Mouse (Mus musculus) hindbrain, embryonic 14.5 days (tissue): Measurements from ENCODE around the gene Atg7. TPM values are rescaled to one million over a fixed set of nuclear protein-coding genes. Genes with fewer than 3 reads are reported as not detected.

Source experiments
- ATAC-seq: fragments of 200-750 bp; cut with Nextera tagmentation; 2 replicates; pipeline ENCODE4 v1.8.0; 2017; ENCODE audit warnings: moderate number of reproducible peaks, mild to moderate bottlenecking, moderate TSS enrichment, moderate library complexity; ENCODE audit not compliant: low FRiP score
- DNase-seq: peaks from one replicate; pipeline ENCODE4 v3.0.0-alpha.2; 2015; ENCODE audit warnings: low spot score
- H3K27ac ChIP-seq: fragments of 300-500 bp; sonication (generic); 2 replicates; pipeline ENCODE4 v1.5.1; 2014; ENCODE audit warnings: mild to moderate bottlenecking, moderate library complexity
- H3K27me3 ChIP-seq: fragments of 300-500 bp; sonication (generic); 2 replicates; pipeline ENCODE4 v1.6.1; 2014; ENCODE audit warnings: mild to moderate bottlenecking, low read length, mixed read lengths; ENCODE audit not compliant: control insufficient read depth, insufficient read depth
- H3K36me3 ChIP-seq: fragments of 300-500 bp; sonication (generic); replicated peaks from 2 replicates; pipeline ENCODE4 v1.6.1; 2014; ENCODE audit not compliant: control insufficient read depth, insufficient read depth
- H3K4me1 ChIP-seq: fragments of 300-500 bp; sonication (generic); replicated peaks from 2 replicates; pipeline ENCODE4 v1.6.1; 2014; ENCODE audit warnings: antibody characterized with exemption, low read length, mixed read lengths; ENCODE audit not compliant: control insufficient read depth, insufficient read depth
- H3K4me2 ChIP-seq: fragments of 300-500 bp; sonication (generic); replicated peaks from 2 replicates; pipeline ENCODE4 v1.6.1; 2014; ENCODE audit warnings: mild to moderate bottlenecking, moderate library complexity
- H3K4me3 ChIP-seq: fragments of 300-500 bp; sonication (generic); replicated peaks from 2 replicates; pipeline ENCODE4 v1.5.1; 2014; ENCODE audit warnings: mild to moderate bottlenecking, low read length
- H3K9ac ChIP-seq: fragments of 300-500 bp; sonication (generic); 2 replicates; pipeline ENCODE4 v1.6.1; 2014
- H3K9me3 ChIP-seq: fragments of 300-500 bp; sonication (generic); 2 replicates; pipeline ENCODE4 v1.6.1; 2016; ENCODE audit warnings: low read length; ENCODE audit not compliant: control insufficient read depth
- WGBS: fragments of 180-500 bp; shearing (Covaris S2); extraction: QIAGEN DNeasy Blood & Tissue Kit; methylation state at CpG from one replicate; pipeline ENCODE4 v1.1.7; 2014; 5-methylcytosine and 5-hydroxymethylcytosine counted together
- polyA plus RNA-seq: library from polyadenylated mRNA; unstranded; fragments of >200 nt; fragmentation: Nextera tagmentation; extraction: Ambion mirVana; gene quantifications from 2 replicates; pipeline ENCODE4 v1.2.1, GENCODE M21; 2014

The Atg7 gene
- polyA plus RNA-seq, 1 experiment from 2014 or later = 18.9 TPM

GRCm38 (mm10) chr6:114782486-114782885 is 139.6 kb downstream of the Atg7 start:
- H3K4me2 ChIP-seq = no peak overlapping the region
- peaks cover 20% of the 10 kb centered on the region for H3K4me1 ChIP-seq
- H3K4me3 ChIP-seq = no peak overlapping the region
- no peak for ATAC-seq
- H3K27ac ChIP-seq = no peak overlapping the region
- H3K9me3 ChIP-seq = no peaks in the 10 kb centered on the region
- H3K9ac ChIP-seq = no peak overlapping the region
- H3K27me3 ChIP-seq = no peaks in the 10 kb centered on the region
- no peak for DNase-seq
- no peaks in the 10 kb centered on the region for H3K36me3 ChIP-seq
- WGBS = 69% methylated on average over 7 of the region's 7 CpGs

- no peak overlapping the region for H3K4me3 ChIP-seq
- no peak overlapping the region for H3K9ac ChIP-seq
- 30% methylated on average over 3 of the region's 3 CpGs for WGBS
- no peaks in the 10 kb centered on the region for H3K9me3 ChIP-seq
- H3K27me3 ChIP-seq = no peaks in the 10 kb centered on the region
- ATAC-seq (no peak), DNase-seq (no peak)
- no peak overlapping the region for H3K27ac ChIP-seq
- no peak overlapping the region for H3K4me2 ChIP-seq
- no peaks in the 10 kb centered on the region for H3K36me3 ChIP-seq
- H3K4me1 ChIP-seq = peaks cover 9% of the 10 kb centered on the region
Observed at GRCm38 (mm10) chr6:114786461-114786860, 143.6 kb downstream of the Atg7 start.

GRCm38 (mm10) chr6:114787606-114788005 is 144.7 kb downstream of the Atg7 start:
- H3K36me3 ChIP-seq = no peaks in the 10 kb centered on the region
- 89% methylated on average over 3 of the region's 3 CpGs for WGBS
- ATAC-seq = no peak
- H3K27ac ChIP-seq = no peak overlapping the region
- peaks cover 2% of the 10 kb centered on the region; the same call in 1 of the 2 replicates for H3K4me1 ChIP-seq
- no peak for DNase-seq
- no peaks in the 10 kb centered on the region for H3K9me3 ChIP-seq
- H3K4me3 ChIP-seq = no peak overlapping the region
- no peaks in the 10 kb centered on the region for H3K27me3 ChIP-seq
- H3K4me2 ChIP-seq = no peak overlapping the region
- no peak overlapping the region for H3K9ac ChIP-seq

- no peak overlapping the region for H3K4me3 ChIP-seq
- no peaks in the 10 kb centered on the region for H3K27me3 ChIP-seq
- H3K9ac ChIP-seq = no peak overlapping the region
- no peak for ATAC-seq
- H3K4me2 ChIP-seq = no peak overlapping the region
- no peak overlapping the region for H3K27ac ChIP-seq
- 87% methylated on average over 4 of the region's 4 CpGs for WGBS
- no peaks in the 10 kb centered on the region for H3K36me3 ChIP-seq
- DNase-seq = no peak
- H3K4me1 ChIP-seq = no peaks in the 10 kb centered on the region
- H3K9me3 ChIP-seq = no peaks in the 10 kb centered on the region
Observed at GRCm38 (mm10) chr6:114788663-114789062, 145.8 kb downstream of the Atg7 start.

- DNase-seq (no peak), ATAC-seq (no peak)
- WGBS = 90% methylated on average over 2 of the region's 2 CpGs
- no peak overlapping the region for H3K4me3 ChIP-seq
- H3K36me3 ChIP-seq = no peaks in the 10 kb centered on the region
- H3K4me1 ChIP-seq = no peaks in the 10 kb centered on the region
- H3K9ac ChIP-seq = no peak overlapping the region
- H3K27ac ChIP-seq = no peak overlapping the region
- no peak overlapping the region for H3K4me2 ChIP-seq
- no peaks in the 10 kb centered on the region for H3K9me3 ChIP-seq
- no peaks in the 10 kb centered on the region for H3K27me3 ChIP-seq
Observed at GRCm38 (mm10) chr6:114790084-114790483, 147.2 kb downstream of the Atg7 start.

GRCm38 (mm10) chr6:114790902-114791301 is 148.0 kb downstream of the Atg7 start:
- ATAC-seq = no peak
- WGBS = 94% methylated on average over 7 of the region's 7 CpGs
- no peak for DNase-seq

GRCm38 (mm10) chr6:114791846-114792245 is 148.9 kb downstream of the Atg7 start:
- H3K9ac ChIP-seq = no peak overlapping the region
- H3K27ac ChIP-seq = no peak overlapping the region
- ATAC-seq = no peak
- H3K4me1 ChIP-seq = no peaks in the 10 kb centered on the region
- 94% methylated on average over 4 of the region's 4 CpGs for WGBS
- no peak overlapping the region for H3K4me3 ChIP-seq
- H3K27me3 ChIP-seq = no peaks in the 10 kb centered on the region
- no peaks in the 10 kb centered on the region for H3K36me3 ChIP-seq
- H3K4me2 ChIP-seq = no peak overlapping the region
- DNase-seq = no peak
- H3K9me3 ChIP-seq = no peaks in the 10 kb centered on the region

More at GRCm38 (mm10) chr6:114790902-114791301, 148.0 kb downstream of the Atg7 start:
- Histone ChIP-seq H3K36me3 (no peaks in the 10 kb centered on the region), H3K9ac (no peak overlapping the region), H3K27ac (no peak overlapping the region), H3K4me1 (no peaks in the 10 kb centered on the region), H3K4me2 (no peak overlapping the region), H3K27me3 (no peaks in the 10 kb centered on the region), H3K9me3 (no peaks in the 10 kb centered on the region), H3K4me3 (no peak overlapping the region)

- Histone ChIP-seq H3K4me2 (no peak overlapping the region), H3K27ac (no peak overlapping the region), H3K27me3 (no peaks in the 10 kb centered on the region), H3K9me3 (no peaks in the 10 kb centered on the region), H3K4me1 (no peaks in the 10 kb centered on the region), H3K36me3 (no peaks in the 10 kb centered on the region), H3K4me3 (no peak overlapping the region), H3K9ac (no peak overlapping the region)
- DNase-seq (no peak), ATAC-seq (no peak)
- WGBS = 97% methylated on average over 9 of the region's 9 CpGs
Observed at GRCm38 (mm10) chr6:114794706-114795105, 151.8 kb downstream of the Atg7 start.

GRCm38 (mm10) chr6:114795706-114796325 is 152.9 kb downstream of the Atg7 start:
- ATAC-seq = no peak
- WGBS = 90% methylated on average over 7 of the region's 7 CpGs
- H3K9me3 ChIP-seq = no peaks in the 10 kb centered on the region
- no peaks in the 10 kb centered on the region for H3K4me1 ChIP-seq
- no peaks in the 10 kb centered on the region for H3K36me3 ChIP-seq
- no peak for DNase-seq
- H3K4me2 ChIP-seq = no peak overlapping the region
- H3K4me3 ChIP-seq = no peak overlapping the region
- no peak overlapping the region for H3K27ac ChIP-seq
- H3K9ac ChIP-seq = no peak overlapping the region
- no peaks in the 10 kb centered on the region for H3K27me3 ChIP-seq

- Histone ChIP-seq H3K4me3 (no peak overlapping the region), H3K27ac (no peak overlapping the region), H3K9ac (no peak overlapping the region), H3K27me3 (no peaks in the 10 kb centered on the region), H3K4me1 (no peaks in the 10 kb centered on the region), H3K4me2 (no peak overlapping the region), H3K9me3 (no peaks in the 10 kb centered on the region), H3K36me3 (no peaks in the 10 kb centered on the region)
- ATAC-seq (no peak), DNase-seq (no peak)
- WGBS = 78% methylated on average over 5 of the region's 5 CpGs
Observed at GRCm38 (mm10) chr6:114797901-114798300, 155.0 kb downstream of the Atg7 start.
